Mouse (Mus musculus) liver, embryonic 16.5 days (tissue): ENCODE results near the gene Rnf215. TPM values are rescaled to one million over a fixed set of nuclear protein-coding genes. Genes with fewer than 3 reads are reported as not detected.
"Not testable (repeated sequence)": the region's sequence is repeated elsewhere in the genome, so short reads cannot be mapped to it uniquely, and the experiment has no call there.

Source experiments
- ATAC-seq: fragments of 200-750 bp; cut with Nextera tagmentation; 2 replicates; pipeline ENCODE4 v1.8.0; 2017; ENCODE audit warnings: low read depth, mild to moderate bottlenecking, moderate number of reproducible peaks, moderate library complexity
- H3K27ac ChIP-seq: fragments of 300-500 bp; sonication (generic); 2 replicates; pipeline ENCODE4 v1.5.1; 2014; ENCODE audit warnings: mild to moderate bottlenecking, low read length
- H3K27me3 ChIP-seq: fragments of 300-500 bp; sonication (generic); 2 replicates; pipeline ENCODE4 v1.6.1; 2014; ENCODE audit warnings: low read depth, low read length, mixed read lengths; ENCODE audit not compliant: control insufficient read depth, insufficient read depth
- H3K36me3 ChIP-seq: fragments of 300-500 bp; sonication (generic); 2 replicates; pipeline ENCODE4 v1.6.1; 2014; ENCODE audit warnings: mild to moderate bottlenecking; ENCODE audit not compliant: control insufficient read depth, insufficient read depth
- H3K4me1 ChIP-seq: fragments of 300-500 bp; sonication (generic); 2 replicates; pipeline ENCODE4 v1.6.1; 2014; ENCODE audit warnings: low read depth, low read length, mixed read lengths; ENCODE audit not compliant: control insufficient read depth
- H3K4me2 ChIP-seq: fragments of 300-500 bp; sonication (generic); 2 replicates; pipeline ENCODE4 v1.6.1; 2014; ENCODE audit warnings: low read depth, low read length, mixed read lengths
- H3K4me3 ChIP-seq: fragments of 300-500 bp; sonication (generic); 2 replicates; pipeline ENCODE4 v1.5.1; 2014; ENCODE audit warnings: low read depth, mild to moderate bottlenecking, low read length
- H3K9ac ChIP-seq: fragments of 300-500 bp; sonication (generic); 2 replicates; pipeline ENCODE4 v1.6.1; 2014; ENCODE audit warnings: low read depth, low read length
- H3K9me3 ChIP-seq: fragments of 300-500 bp; sonication (generic); replicated peaks from 2 replicates; pipeline ENCODE4 v1.6.1; 2016; ENCODE audit warnings: low read length; ENCODE audit not compliant: control insufficient read depth
- WGBS: fragments of 180-500 bp; shearing (Covaris S2); extraction: QIAGEN DNeasy Blood & Tissue Kit; methylation state at CpG from one replicate; pipeline ENCODE4 v1.1.7; 2014; ENCODE audit not compliant: insufficient replicate concordance; 5-methylcytosine and 5-hydroxymethylcytosine counted together
- polyA plus RNA-seq: library from polyadenylated mRNA; unstranded; fragments of >200 nt; fragmentation: Nextera tagmentation; extraction: Ambion mirVana; gene quantifications from 2 replicates; pipeline ENCODE4 v1.2.1, GENCODE M21; 2015

Gene Rnf215
- polyA plus RNA-seq, 1 experiment from 2014 or later = 5.0 TPM

DNA sequence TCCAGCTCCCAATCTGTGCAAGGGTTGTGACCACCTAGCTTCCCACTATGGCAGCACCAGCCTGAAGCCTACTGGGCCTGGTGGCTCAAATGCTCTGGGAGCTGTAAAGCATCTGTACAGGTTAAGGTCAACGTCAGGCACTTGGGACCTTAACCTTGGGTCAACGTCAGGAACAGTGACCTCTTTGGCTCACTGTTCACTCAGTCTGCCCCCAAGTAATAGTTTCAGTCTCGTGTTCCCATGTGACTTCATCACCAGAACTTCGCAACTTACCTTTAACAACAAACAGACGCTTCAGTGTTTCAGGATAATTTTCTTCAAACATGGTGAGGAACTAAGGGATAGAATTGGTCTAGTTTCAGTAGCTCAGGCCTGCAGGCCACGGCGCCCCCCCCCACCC, 26.3 kb upstream of the Rnf215 start:
- Histone ChIP-seq H3K9ac (no peak overlapping the region), H3K27me3 (no peaks in the 10 kb centered on the region), H3K4me1 (no peaks in the 10 kb centered on the region; the same call in 1 of the 2 replicates), H3K9me3 (no peaks in the 10 kb centered on the region), H3K4me2 (no peak overlapping the region), H3K36me3 (no peaks in the 10 kb centered on the region), H3K27ac (no peak overlapping the region), H3K4me3 (no peak overlapping the region)
- no peak for ATAC-seq
- 62% methylated on average over 7 of the region's 7 CpGs for WGBS

DNA sequence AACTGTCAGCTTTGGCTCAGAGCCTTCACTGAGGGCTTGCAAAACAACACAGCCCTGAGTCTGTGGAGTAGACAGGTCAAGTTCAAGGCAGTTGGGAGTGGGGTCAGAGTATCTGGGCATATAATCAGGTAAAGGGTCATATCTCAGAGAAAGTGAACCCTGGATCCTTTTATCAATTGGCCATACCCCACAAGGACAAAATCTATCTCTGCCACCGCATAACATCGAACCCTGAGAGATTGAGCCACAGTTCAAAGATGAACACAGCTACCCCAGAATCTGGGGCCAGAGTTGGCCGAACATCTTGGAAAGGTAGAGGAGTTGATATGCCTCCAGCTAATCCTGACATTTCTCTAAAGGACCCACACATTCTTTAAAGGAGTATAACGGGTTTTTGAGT, 23.0 kb upstream of the Rnf215 start:
- Histone ChIP-seq H3K27me3 (no peaks in the 10 kb centered on the region), H3K9ac (no peak overlapping the region), H3K4me2 (no peak overlapping the region), H3K9me3 (no peaks in the 10 kb centered on the region), H3K36me3 (no peaks in the 10 kb centered on the region), H3K4me3 (no peak overlapping the region), H3K4me1 (peaks cover 11% of the 10 kb centered on the region), H3K27ac (no peak overlapping the region)
- 52% methylated on average over 4 of the region's 4 CpGs for whole genome bisulfite sequencing
- ATAC-seq = no peak

DNA sequence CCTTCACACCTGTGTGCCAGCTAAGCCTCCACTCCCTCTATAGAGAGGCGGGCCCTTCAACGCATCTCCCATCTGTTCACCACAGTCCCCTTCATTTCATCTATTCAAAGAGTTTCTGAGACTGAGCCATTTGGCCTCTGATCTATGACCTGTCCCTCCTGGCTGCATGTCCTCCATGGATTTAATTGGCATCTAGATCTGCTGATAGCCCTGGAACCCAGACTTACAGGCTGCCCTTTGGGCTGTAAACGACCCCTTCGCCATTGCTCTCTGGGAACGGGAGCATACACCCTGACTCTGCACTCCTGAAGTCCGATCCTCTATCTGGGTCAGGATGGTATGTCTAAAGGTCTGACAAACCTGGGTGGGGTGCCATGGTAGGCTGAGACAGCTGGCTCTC, 22.1 kb upstream of the Rnf215 start:
- H3K9ac ChIP-seq = no peak overlapping the region
- peaks cover 19% of the 10 kb centered on the region for H3K4me1 ChIP-seq
- peaks cover 6% of the 10 kb centered on the region for H3K27me3 ChIP-seq
- H3K4me2 ChIP-seq = no peak overlapping the region
- H3K36me3 ChIP-seq = no peaks in the 10 kb centered on the region
- H3K27ac ChIP-seq = no peak overlapping the region
- 76% methylated on average over 6 of the region's 6 CpGs for WGBS
- H3K9me3 ChIP-seq = no peaks in the 10 kb centered on the region
- H3K4me3 ChIP-seq = no peak overlapping the region
- no peak for ATAC-seq

DNA sequence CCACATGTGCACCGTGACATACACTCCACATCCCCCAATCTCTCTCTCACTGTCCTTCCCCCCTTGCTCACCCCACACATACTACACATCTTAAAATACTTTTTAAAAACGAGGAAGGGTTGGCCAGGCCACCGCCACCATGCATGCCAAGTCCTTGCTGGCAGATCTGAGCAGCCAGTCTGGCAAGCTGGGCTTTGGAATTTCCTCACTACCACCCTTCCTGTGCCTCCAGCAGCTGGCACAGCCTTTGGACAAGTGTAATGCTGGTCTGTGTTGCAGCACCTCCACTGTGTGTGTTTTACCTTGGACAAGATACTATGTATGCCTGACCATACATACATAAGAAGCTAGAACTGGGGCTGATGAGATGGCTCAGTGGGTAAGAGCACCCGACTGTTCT, 21.5 kb upstream of the Rnf215 start:
- no peak overlapping the region for H3K4me3 ChIP-seq
- H3K9me3 ChIP-seq = no peaks in the 10 kb centered on the region
- no peak overlapping the region for H3K9ac ChIP-seq
- peaks cover 25% of the 10 kb centered on the region for H3K4me1 ChIP-seq
- no peaks in the 10 kb centered on the region for H3K36me3 ChIP-seq
- H3K27ac ChIP-seq = no peak overlapping the region
- H3K4me2 ChIP-seq = no peak overlapping the region
- ATAC-seq = no peak
- peaks cover 12% of the 10 kb centered on the region for H3K27me3 ChIP-seq
- 65% methylated on average over 4 of the region's 4 CpGs for WGBS

DNA sequence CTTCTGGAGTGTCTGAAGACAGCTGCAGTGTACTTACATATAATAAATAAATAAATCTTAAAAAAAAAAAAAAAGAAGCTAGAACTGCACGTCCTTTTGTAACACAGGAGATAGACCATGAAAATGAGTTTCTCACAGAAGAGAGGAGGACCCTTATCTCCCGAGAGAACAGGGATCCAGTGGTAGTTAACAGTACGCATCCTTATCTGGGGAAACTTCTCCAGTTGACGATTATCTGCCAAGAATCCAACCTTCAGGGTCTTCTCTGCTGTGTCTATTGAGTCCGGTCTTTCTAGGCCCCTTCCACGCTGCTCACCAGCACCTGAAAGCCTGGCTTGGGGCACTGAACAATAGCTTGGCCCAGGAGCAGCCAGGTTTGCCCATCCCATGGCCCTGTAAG, 21.0 kb upstream of the Rnf215 start:
- no peak overlapping the region for H3K9ac ChIP-seq
- no peaks in the 10 kb centered on the region for H3K36me3 ChIP-seq
- no peak overlapping the region for H3K27ac ChIP-seq
- peaks cover 17% of the 10 kb centered on the region for H3K27me3 ChIP-seq
- H3K4me1 ChIP-seq = peaks cover 29% of the 10 kb centered on the region
- H3K9me3 ChIP-seq = no peaks in the 10 kb centered on the region
- ATAC-seq = no peak
- WGBS = 40% methylated on average over 6 of the region's 6 CpGs
- H3K4me2 ChIP-seq = no peak overlapping the region
- no peak overlapping the region for H3K4me3 ChIP-seq

DNA sequence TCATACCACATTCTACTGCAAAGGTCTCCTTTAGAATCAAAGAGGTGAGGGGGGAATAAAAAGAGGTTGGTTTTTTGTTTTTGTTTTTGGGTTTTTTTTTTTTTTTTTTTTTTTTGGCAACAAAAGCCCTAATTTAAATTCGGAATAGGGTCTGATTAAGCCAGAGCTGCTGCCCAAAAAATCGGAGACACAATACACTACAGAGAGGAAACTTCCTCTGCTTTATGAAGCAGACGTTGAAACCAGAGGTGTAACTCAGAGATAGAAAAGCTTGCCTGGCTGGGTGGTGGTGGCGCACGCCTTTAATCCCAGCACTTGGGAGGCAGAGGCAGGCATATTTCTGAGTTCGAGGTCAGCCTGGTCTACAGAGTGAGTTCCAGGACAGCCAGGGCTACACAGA, 20.5 kb upstream of the Rnf215 start:
- H3K27ac ChIP-seq, ATAC-seq: not testable (repeated sequence)
- WGBS = 74% methylated on average over 6 of the region's 6 CpGs

DNA sequence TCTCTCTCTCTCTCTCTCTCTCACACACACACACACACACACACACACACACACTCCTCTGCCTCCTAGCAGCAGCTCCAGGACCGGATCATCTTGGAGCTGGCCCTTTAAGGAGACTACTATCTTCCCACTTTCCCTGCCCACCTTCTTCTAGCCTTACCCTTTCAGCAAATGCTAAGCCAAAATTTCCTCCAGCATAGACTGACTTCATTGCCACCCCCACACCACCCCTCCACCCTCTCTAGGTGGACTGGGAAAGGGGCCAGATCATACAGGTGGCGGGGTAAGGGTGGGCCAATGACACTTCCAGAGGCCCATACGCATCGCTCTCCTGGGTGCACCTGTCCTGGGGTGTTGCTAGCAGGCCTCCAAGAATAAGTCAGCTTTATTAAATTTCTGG, 19.6 kb upstream of the Rnf215 start:
- Histone ChIP-seq H3K9me3 (no peaks in the 10 kb centered on the region), H3K4me3 (no peak overlapping the region), H3K27ac (no peak overlapping the region), H3K4me2 (no peak overlapping the region), H3K9ac (no peak overlapping the region), H3K4me1 (peaks cover 31% of the 10 kb centered on the region), H3K36me3 (no peaks in the 10 kb centered on the region), H3K27me3 (peaks cover 31% of the 10 kb centered on the region)
- no peak for ATAC-seq
- WGBS = 81% methylated on average over 4 of the region's 4 CpGs

More for the DNA sequence above, 20.5 kb upstream of the Rnf215 start:
- not testable (repeated sequence) for H3K4me3 ChIP-seq, H3K4me2 ChIP-seq, H3K9ac ChIP-seq, H3K9me3 ChIP-seq, H3K36me3 ChIP-seq
- H3K27me3 ChIP-seq = peaks cover 23% of the 10 kb centered on the region
- H3K4me1 ChIP-seq = peaks cover 31% of the 10 kb centered on the region

DNA sequence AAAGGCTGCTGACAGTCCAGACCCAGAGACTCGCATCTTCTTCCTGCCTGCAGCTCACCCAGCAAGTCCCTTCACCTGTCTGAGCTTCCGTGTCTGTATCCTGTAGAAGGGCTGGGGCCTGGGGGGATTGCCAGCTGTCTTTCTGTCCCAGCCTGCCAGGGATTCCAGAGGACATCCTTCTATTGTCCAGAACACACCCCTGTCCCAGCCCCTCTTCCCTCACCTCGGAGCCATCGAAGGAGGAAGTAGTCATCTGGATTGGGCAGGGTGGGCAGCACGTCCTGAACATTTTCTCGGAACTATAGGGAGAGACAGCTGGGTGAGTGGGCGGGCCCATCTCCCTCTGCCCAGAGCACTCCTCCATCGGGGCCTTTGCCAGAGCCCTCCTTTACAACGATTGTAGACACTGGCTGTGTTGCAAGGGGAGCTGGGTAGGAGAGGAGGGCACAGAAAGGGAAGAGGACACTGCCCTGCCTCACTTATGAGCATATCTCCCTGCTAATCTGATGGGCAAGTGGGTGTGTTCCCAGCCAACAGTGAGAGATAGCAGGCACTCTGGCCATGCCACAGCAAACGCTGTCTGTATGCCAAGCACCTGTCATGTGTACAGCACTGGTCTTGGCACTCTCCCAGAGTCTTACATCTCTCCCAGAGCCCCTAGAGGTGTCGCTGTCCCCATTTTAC, 18.4 kb upstream of the Rnf215 start:
- Histone ChIP-seq H3K36me3 (no peaks in the 10 kb centered on the region), H3K27ac (peak overlapping the region; percentile 40; the same call in 1 of the 2 replicates), H3K4me2 (peak overlapping the region; percentile 77), H3K4me3 (peak overlapping the region; percentile 68), H3K9me3 (no peaks in the 10 kb centered on the region), H3K27me3 (peaks cover 35% of the 10 kb centered on the region), H3K4me1 (peaks cover 31% of the 10 kb centered on the region), H3K9ac (peak overlapping the region; percentile 37)
- peak; percentile 63 for ATAC-seq
- WGBS = 30% methylated on average over 11 of the region's 11 CpGs

DNA sequence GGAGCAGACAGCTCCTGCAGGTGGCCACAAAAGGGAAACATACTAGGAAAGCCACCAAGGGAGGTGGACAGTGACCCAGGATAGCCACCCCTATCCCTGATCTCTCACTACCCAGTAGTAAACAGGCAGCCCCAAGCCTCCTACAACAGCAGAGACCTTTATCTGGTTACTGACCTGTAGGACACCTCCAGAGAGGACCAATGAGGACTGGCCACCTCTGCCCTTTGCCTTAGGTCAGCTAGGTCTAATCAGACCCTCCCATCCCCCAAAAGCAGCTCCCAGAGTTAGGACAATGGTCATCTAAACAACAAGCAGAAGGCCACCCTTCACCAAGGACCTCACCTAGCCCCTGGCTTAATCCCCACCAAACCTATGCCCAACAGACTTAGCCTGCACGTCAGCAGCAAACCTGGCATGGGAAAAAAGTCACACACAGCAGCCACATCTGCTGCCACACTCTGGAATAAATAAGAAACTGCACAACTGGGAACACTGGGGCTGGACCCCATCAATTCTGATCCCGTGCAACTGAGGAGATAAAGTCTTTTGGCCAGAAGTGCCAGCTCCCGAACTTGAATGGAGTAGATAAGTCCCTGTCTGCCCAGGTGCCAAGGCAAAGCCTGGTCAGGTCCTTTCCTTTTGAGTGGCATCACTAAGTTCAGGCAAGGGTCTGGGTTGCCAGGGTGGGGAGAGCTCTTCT, 17.5 kb upstream of the Rnf215 start:
- Histone ChIP-seq H3K9me3 (no peaks in the 10 kb centered on the region), H3K4me2 (peak overlapping the region; percentile 77), H3K4me3 (peak overlapping the region; percentile 68), H3K4me1 (peaks cover 33% of the 10 kb centered on the region), H3K9ac (peak overlapping the region; percentile 63), H3K36me3 (no peaks in the 10 kb centered on the region), H3K27me3 (peaks cover 35% of the 10 kb centered on the region), H3K27ac (peak overlapping the region; percentile 62)
- 11% methylated on average over 3 of the region's 3 CpGs for WGBS
- ATAC-seq = peak; percentile 68
